Mouse (Mus musculus) heart, embryonic 12.5 days (tissue): ENCODE measurements around the gene Wfikkn1. TPM values are rescaled to one million over a fixed set of nuclear protein-coding genes. Genes with fewer than 3 reads are reported as not detected.

ENCODE experiments used
- ATAC-seq: fragments of 200-750 bp; cut with Nextera tagmentation; 2 replicates; pipeline ENCODE4 v1.8.0; 2017; ENCODE audit warnings: moderate TSS enrichment, moderate library complexity; ENCODE audit not compliant: insufficient number of reproducible peaks, low FRiP score
- H3K27ac ChIP-seq: fragments of 300-500 bp; sonication (generic); 2 replicates; pipeline ENCODE4 v1.5.1; 2016; ENCODE audit warnings: mild to moderate bottlenecking, moderate library complexity; ENCODE audit not compliant: poor library complexity, severe bottlenecking
- H3K27me3 ChIP-seq: fragments of 300-500 bp; sonication (generic); replicated peaks from 2 replicates; pipeline ENCODE4 v1.6.1; 2016; ENCODE audit warnings: mild to moderate bottlenecking, moderate library complexity
- H3K36me3 ChIP-seq: fragments of 300-500 bp; sonication (generic); 2 replicates; pipeline ENCODE4 v1.6.1; 2016; ENCODE audit warnings: mild to moderate bottlenecking, moderate library complexity
- H3K4me1 ChIP-seq: fragments of 300-500 bp; sonication (generic); replicated peaks from 2 replicates; pipeline ENCODE4 v1.6.1; 2016; ENCODE audit warnings: mild to moderate bottlenecking
- H3K4me2 ChIP-seq: fragments of 300-500 bp; sonication (generic); 2 replicates; pipeline ENCODE4 v1.6.1; 2016; ENCODE audit warnings: mild to moderate bottlenecking, moderate library complexity
- H3K4me3 ChIP-seq: fragments of 300-500 bp; sonication (generic); 2 replicates; pipeline ENCODE4 v1.5.1; 2016; ENCODE audit warnings: mild to moderate bottlenecking
- H3K9ac ChIP-seq: fragments of 300-500 bp; sonication (generic); 2 replicates; pipeline ENCODE4 v1.6.1; 2016; ENCODE audit warnings: mild to moderate bottlenecking, moderate library complexity
- H3K9me3 ChIP-seq: fragments of 300-500 bp; sonication (generic); replicated peaks from 2 replicates; pipeline ENCODE4 v1.6.1; 2016; ENCODE audit warnings: mild to moderate bottlenecking, moderate library complexity
- WGBS: fragments of 180-500 bp; shearing (Covaris S2); methylation state at CpG from one replicate; pipeline ENCODE4 v1.1.7; 2016; 5-methylcytosine and 5-hydroxymethylcytosine counted together
- polyA plus RNA-seq: library from polyadenylated mRNA; unstranded; fragments of >200 nt; fragmentation: Nextera tagmentation; extraction: Ambion mirVana; gene quantifications from 2 replicates; pipeline ENCODE4 v1.2.1, GENCODE M21; 2016

Wfikkn1 gene
- polyA plus RNA-seq, 1 experiment from 2014 or later, result 0.19 TPM

DNA sequence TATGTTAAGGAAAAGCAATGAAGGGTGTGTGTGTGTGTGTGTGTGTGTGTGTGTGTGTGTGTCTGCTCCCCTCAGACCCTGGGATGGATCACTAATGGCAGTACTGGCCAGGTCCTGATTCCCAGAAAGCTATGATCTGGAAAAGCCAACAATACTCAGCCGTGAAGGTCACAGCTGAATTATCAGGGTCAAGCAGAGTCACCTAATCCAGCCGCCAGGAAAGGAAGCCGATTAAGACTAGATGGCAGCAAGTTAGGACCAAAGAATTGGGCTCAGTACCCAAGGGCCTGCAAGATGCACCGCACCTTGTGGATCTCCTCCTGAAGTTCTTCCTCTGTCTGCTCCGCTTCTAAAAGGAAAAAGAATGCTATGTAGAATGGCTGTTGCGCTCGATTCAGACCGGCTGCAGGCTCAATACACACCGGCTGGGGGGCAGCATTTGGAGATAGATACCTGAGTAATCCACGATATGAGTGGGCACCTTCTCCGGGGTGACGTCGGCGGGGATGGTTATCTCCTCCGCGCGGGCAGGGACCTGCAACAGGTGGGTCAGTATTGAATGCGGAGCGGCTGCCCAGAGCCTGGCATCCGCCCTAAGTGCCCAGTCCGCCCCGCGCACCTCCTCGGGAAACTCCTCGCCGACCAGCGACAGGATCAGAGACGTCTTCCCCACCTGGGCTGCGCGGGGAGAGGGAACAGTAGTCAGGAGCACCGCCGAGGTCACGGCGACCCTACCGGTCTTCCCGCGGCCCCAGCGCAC lies 36.8 kb downstream of the Wfikkn1 start:
- 1% methylated on average over 38 of the region's 38 CpGs for WGBS
- peaks cover 72% of the 10 kb centered on the region for H3K36me3 ChIP-seq

DNA sequence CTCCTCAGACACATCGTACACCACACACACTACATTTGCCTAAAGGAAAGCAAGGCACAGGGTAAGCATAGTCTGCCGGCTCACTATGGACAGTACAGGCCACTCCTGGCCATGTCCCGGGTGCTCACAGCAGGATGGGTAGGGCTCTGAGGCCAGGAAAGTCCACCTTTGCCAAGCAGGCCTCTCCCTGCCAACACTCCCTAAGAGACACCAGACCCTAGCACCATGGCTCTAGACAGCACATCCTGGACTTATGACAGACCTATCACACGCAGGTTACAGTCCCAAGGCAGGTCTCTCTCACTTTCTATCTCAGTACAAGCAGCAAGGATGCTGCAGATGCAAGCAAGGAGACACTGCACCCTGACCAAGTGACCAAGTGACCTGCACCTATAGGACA lies 37.5 kb downstream of the Wfikkn1 start:
- Histone ChIP-seq H3K4me2 (peak overlapping the region; percentile 87), H3K9me3 (no peaks in the 10 kb centered on the region), H3K4me1 (peaks cover 17% of the 10 kb centered on the region), H3K27me3 (no peaks in the 10 kb centered on the region), H3K4me3 (peak overlapping the region; percentile 88), H3K36me3 (peaks cover 70% of the 10 kb centered on the region), H3K27ac (peak overlapping the region; percentile 85; the same call in 1 of the 2 replicates), H3K9ac (peak overlapping the region; percentile 97)
- ATAC-seq, result no peak
- WGBS, result 87% methylated on average over 4 of the region's 4 CpGs

More for the DNA sequence above, 36.8 kb downstream of the Wfikkn1 start:
- no peaks in the 10 kb centered on the region for H3K9me3 ChIP-seq
- H3K27me3 ChIP-seq, result no peaks in the 10 kb centered on the region
- H3K4me2 ChIP-seq, result peak overlapping the region; percentile 87
- ATAC-seq, result peak; percentile 36
- peaks cover 15% of the 10 kb centered on the region for H3K4me1 ChIP-seq
- peak overlapping the region; percentile 85 for H3K27ac ChIP-seq
- H3K9ac ChIP-seq, result peak overlapping the region; percentile 97
- H3K4me3 ChIP-seq, result peak overlapping the region; percentile 88

GRCm38 (mm10) chr17:25842509-25842908 lies 38.1 kb downstream of the Wfikkn1 start:
- Histone ChIP-seq H3K27ac (no peak overlapping the region), H3K4me1 (peaks cover 23% of the 10 kb centered on the region), H3K9me3 (no peaks in the 10 kb centered on the region), H3K9ac (no peak overlapping the region), H3K4me3 (no peak overlapping the region), H3K36me3 (peaks cover 73% of the 10 kb centered on the region), H3K4me2 (no peak overlapping the region), H3K27me3 (no peaks in the 10 kb centered on the region)
- no peak for ATAC-seq
- WGBS, result 78% methylated on average over 3 of the region's 3 CpGs

DNA sequence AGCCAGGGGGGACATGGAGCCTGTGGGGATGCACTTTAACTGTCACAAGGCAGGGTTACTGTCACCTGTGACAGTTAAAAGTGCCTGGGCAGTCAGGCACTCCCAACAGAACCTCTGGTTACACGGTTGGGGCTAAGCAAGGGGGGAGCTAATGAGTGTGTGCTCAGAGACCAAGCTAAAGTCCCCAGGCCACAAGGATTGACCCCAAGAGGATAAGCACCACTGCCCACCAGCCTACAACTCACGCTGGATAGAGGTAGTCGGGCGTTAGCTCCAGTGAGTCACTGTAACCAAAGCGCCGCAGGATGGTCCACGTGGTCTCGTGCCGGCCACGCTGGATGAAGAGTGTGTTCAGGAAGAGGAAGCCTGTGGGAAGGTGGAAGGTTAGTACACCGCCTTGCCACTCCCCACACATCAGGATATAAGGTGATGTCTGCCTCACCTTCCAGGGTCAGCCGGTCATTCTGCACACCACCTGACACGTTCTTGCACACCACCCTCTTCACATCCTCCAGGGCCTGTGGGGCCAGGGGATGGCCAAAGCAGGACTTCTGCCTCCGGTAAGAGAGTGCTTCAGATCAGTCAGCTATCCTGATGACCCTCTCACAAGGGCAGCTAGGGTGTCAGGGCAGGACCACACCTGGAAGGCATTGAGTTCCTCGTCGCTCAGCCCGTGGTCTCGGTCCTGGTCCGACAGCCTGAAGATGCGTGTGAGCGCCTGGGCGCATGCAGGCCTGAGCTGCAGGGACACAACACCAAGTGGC lies 39.4 kb downstream of the Wfikkn1 start, which contains the start of gene Gm20683:
Gene Gm20683, minus strand, starts transcription at position 647 of the 764 bp plus-strand sequence.
- no peak for ATAC-seq
- Histone ChIP-seq H3K27me3 (no peaks in the 10 kb centered on the region), H3K4me2 (no peak within 1 kb of the TSS), H3K4me3 (no peak within 1 kb of the TSS), H3K27ac (no peak within 1 kb of the TSS), H3K4me1 (peaks cover 36% of the 10 kb centered on the region), H3K9ac (no peak within 1 kb of the TSS), H3K9me3 (no peaks in the 10 kb centered on the region), H3K36me3 (peaks cover 63% of the 10 kb centered on the region)
- WGBS, result 92% methylated on average over 22 of the region's 22 CpGs

GRCm38 (mm10) chr17:25840519-25840918 lies 40.1 kb downstream of the Wfikkn1 start:
- 92% methylated on average over 6 of the region's 6 CpGs for WGBS
- H3K36me3 ChIP-seq, result peaks cover 59% of the 10 kb centered on the region

DNA sequence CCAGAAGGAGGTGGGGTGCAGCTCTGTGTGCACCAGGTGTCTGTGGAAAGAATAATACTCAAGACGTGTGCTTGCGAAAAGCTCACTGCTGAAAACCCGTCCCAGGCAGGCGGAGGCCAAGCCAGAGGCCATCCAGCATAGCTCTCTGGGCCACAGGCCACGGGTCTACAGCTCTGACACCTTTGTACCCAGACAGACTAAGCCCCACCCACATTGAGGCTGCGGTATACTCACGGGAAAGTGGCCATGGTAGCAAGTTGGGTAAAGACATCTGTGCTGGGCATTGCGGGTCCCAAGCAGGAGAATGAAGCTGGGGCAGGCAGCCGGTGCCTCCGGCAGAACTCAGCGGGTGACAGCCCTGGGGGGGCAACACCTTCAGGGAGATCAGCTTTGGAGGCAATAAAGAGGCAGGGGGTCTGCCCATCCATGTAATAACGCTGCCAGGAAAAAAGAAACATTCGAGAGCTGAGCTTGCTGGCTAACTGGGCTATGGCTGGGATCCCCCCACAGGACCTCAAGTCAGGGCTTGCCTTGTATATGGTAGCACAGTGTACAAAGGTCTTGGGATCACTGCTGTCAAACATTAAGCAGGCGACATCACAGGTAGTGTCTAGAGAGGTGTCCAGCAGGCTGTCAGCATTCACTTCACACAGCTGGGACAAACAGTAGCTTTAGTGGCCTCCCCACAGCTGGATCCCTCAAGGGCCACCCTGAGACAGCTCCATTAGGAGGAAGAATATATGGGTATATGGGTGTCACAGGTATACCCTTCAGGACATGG lies 41.0 kb downstream of the Wfikkn1 start:
- no peak overlapping the region for H3K9ac ChIP-seq
- H3K9me3 ChIP-seq, result no peaks in the 10 kb centered on the region
- no peak overlapping the region for H3K27ac ChIP-seq
- peaks cover 64% of the 10 kb centered on the region for H3K36me3 ChIP-seq
- no peak overlapping the region for H3K4me3 ChIP-seq
- WGBS, result 86% methylated on average over 14 of the region's 14 CpGs
- no peak for ATAC-seq
- H3K4me2 ChIP-seq, result no peak overlapping the region
- peaks cover 48% of the 10 kb centered on the region for H3K4me1 ChIP-seq
- H3K27me3 ChIP-seq, result no peaks in the 10 kb centered on the region

More at GRCm38 (mm10) chr17:25840519-25840918, 40.1 kb downstream of the Wfikkn1 start:
- no peaks in the 10 kb centered on the region for H3K9me3 ChIP-seq
- H3K4me1 ChIP-seq, result peaks cover 43% of the 10 kb centered on the region
- H3K27me3 ChIP-seq, result no peaks in the 10 kb centered on the region
- no peak overlapping the region for H3K4me3 ChIP-seq
- no peak overlapping the region for H3K9ac ChIP-seq
- ATAC-seq, result no peak
- H3K27ac ChIP-seq, result no peak overlapping the region
- H3K4me2 ChIP-seq, result no peak overlapping the region

GRCm38 (mm10) chr17:25838904-25839303 lies 41.8 kb downstream of the Wfikkn1 start:
- Histone ChIP-seq H3K27ac (no peak overlapping the region), H3K36me3 (peaks cover 64% of the 10 kb centered on the region), H3K27me3 (no peaks in the 10 kb centered on the region), H3K9me3 (no peaks in the 10 kb centered on the region), H3K4me3 (no peak overlapping the region), H3K9ac (no peak overlapping the region), H3K4me1 (peaks cover 55% of the 10 kb centered on the region), H3K4me2 (no peak overlapping the region)
- ATAC-seq, result no peak
- WGBS, result 86% methylated on average over 4 of the region's 4 CpGs

DNA sequence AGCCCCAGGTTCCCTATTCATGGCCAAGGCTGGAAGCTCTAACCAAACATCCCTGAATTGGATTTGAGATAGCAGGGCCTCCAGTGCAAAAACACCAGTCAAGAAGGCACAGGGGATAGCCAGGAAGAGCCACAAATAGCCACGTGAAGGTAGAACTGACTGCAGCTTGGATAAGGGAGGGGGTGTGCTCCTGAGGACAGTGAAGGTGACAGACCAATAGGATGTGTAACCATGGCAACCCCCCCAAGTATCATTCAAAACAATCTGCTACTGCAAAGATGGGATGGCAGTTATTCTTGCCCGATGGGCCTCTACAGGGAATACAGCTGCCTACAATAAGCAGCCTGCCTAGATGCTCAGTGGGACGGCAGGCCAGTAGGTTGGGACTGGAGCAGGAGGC lies 43.1 kb downstream of the Wfikkn1 start:
- no peak for ATAC-seq
- 32% methylated on average over 3 of the region's 3 CpGs for WGBS
- H3K27ac ChIP-seq, result peak overlapping the region; percentile 71
- peaks cover 60% of the 10 kb centered on the region for H3K36me3 ChIP-seq
- H3K27me3 ChIP-seq, result no peaks in the 10 kb centered on the region
- H3K9ac ChIP-seq, result peak overlapping the region; percentile 72; the same call in 1 of the 2 replicates
- H3K4me1 ChIP-seq, result peaks cover 49% of the 10 kb centered on the region
- peak overlapping the region; percentile 46; the same call in 1 of the 2 replicates for H3K4me3 ChIP-seq
- H3K9me3 ChIP-seq, result no peaks in the 10 kb centered on the region
- H3K4me2 ChIP-seq, result peak overlapping the region; percentile 94

- peak within 1 kb of the TSS; percentile 71 for H3K27ac ChIP-seq
- H3K9ac ChIP-seq, result peak within 1 kb of the TSS; percentile 72
- peak within 1 kb of the TSS; percentile 94 for H3K4me2 ChIP-seq
- peak; percentile 10; the same call in 1 of the 2 replicates for ATAC-seq
- peaks cover 55% of the 10 kb centered on the region for H3K36me3 ChIP-seq
- H3K27me3 ChIP-seq, result no peaks in the 10 kb centered on the region
- H3K4me3 ChIP-seq, result peak within 1 kb of the TSS; percentile 46
- peaks cover 49% of the 10 kb centered on the region for H3K4me1 ChIP-seq
- WGBS, result 3% methylated on average over 29 of the region's 29 CpGs
- H3K9me3 ChIP-seq, result no peaks in the 10 kb centered on the region
Observed at GRCm38 (mm10) chr17:25837076-25837410, 43.6 kb downstream of the Wfikkn1 start, which contains the start of gene Rhbdl1. Gene Rhbdl1 (minus strand): TSS chr17:25837295.

DNA sequence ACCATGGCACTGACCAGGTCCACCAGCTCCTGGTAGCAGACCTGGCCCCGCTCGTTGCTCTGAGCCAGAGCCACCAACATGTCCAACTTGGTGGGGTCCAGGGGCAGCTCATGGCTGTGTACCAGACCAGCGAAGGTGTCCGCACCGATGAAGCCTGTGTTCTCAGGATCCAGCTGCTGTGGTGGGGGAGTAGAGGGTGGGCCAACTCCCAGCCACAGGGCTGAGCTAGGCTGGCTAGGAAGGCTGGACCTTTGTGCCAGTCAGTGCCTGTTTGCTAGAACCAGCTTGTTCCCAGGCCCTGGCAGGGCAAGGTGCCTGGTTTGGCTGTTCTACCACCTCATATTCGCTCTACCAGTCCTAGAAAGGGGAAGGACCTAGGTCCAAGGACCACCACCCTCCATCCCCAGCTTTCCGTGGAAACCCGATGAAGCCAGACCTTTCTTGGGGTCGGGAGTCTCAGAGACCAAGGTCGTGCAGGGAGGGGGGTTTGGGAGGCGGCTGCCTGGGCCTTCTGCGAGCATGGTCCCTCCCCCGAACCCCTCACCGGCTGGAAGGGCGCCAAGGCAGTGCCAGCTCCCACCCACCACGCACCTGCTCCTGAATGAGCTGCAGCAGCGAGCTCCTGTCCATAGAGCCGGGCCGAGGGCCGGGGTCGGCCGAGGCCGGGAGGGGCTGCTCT lies 44.1 kb downstream of the Wfikkn1 start:
- H3K4me3 ChIP-seq, result peak overlapping the region; percentile 46
- no peaks in the 10 kb centered on the region for H3K27me3 ChIP-seq
- WGBS, result 23% methylated on average over 23 of the region's 23 CpGs
- H3K27ac ChIP-seq, result peak overlapping the region; percentile 71
- peaks cover 53% of the 10 kb centered on the region for H3K36me3 ChIP-seq
- no peak for ATAC-seq
- H3K4me1 ChIP-seq, result peaks cover 54% of the 10 kb centered on the region
- no peaks in the 10 kb centered on the region for H3K9me3 ChIP-seq
- peak overlapping the region; percentile 94 for H3K4me2 ChIP-seq
- H3K9ac ChIP-seq, result peak overlapping the region; percentile 72
